Mouse (Mus musculus): ENCODE measurements at regions not wholly inside any gene's neighbourhood (a gene's known extent, or its start where the extent isn't known, plus 50 kb on each side); places are given as distances from the start of the nearest gene placed in this dataset.

- Histone ChIP-seq H3K4me2 (ENCODE audit: low read depth, low read length) (no peak overlapping the region), H3K27ac (ENCODE audit: low read length) (no peak overlapping the region), H3K9me3 (replicated peaks; ENCODE audit: control insufficient read depth, low read length) (no peaks in the 10 kb centered on the region; the same call in 1 of the 2 replicates), H3K4me1 (ENCODE audit: control insufficient read depth, low read depth, low read length) (peaks cover 5% of the 10 kb centered on the region), H3K9ac (ENCODE audit: low read depth, low read length) (no peak overlapping the region), H3K4me3 (ENCODE audit: low read depth, low read length) (no peak overlapping the region), H3K27me3 (ENCODE audit: control insufficient read depth, insufficient read depth, low read depth, low read length) (no peaks in the 10 kb centered on the region), H3K36me3 (ENCODE audit: control insufficient read depth, insufficient read depth) (no peaks in the 10 kb centered on the region)
- WGBS (ENCODE audit: insufficient replicate concordance), result 73% methylated on average over 8 of the region's 8 CpGs
- ATAC-seq (ENCODE audit: low read depth), result no peak
Observed at GRCm38 (mm10) chr10:119067366-119067765, 172.5 kb downstream of the Cand1 start.

GRCm38 (mm10) chr10:119065974-119066373 is 173.9 kb downstream of the Cand1 start:
- Histone ChIP-seq H3K9me3 (replicated peaks; ENCODE audit: control insufficient read depth, low read length) (no peaks in the 10 kb centered on the region; the same call in 1 of the 2 replicates), H3K27ac (ENCODE audit: low read length) (no peak overlapping the region), H3K27me3 (ENCODE audit: control insufficient read depth, insufficient read depth, low read depth, low read length) (no peaks in the 10 kb centered on the region), H3K4me2 (ENCODE audit: low read depth, low read length) (no peak overlapping the region), H3K4me3 (ENCODE audit: low read depth, low read length) (no peak overlapping the region), H3K36me3 (ENCODE audit: control insufficient read depth, insufficient read depth) (no peaks in the 10 kb centered on the region), H3K9ac (ENCODE audit: low read depth, low read length) (no peak overlapping the region), H3K4me1 (ENCODE audit: control insufficient read depth, low read depth, low read length) (peaks cover 5% of the 10 kb centered on the region)
- ATAC-seq (ENCODE audit: low read depth), result no peak
- WGBS (ENCODE audit: insufficient replicate concordance), result 16% methylated on average over 8 of the region's 8 CpGs

DNA sequence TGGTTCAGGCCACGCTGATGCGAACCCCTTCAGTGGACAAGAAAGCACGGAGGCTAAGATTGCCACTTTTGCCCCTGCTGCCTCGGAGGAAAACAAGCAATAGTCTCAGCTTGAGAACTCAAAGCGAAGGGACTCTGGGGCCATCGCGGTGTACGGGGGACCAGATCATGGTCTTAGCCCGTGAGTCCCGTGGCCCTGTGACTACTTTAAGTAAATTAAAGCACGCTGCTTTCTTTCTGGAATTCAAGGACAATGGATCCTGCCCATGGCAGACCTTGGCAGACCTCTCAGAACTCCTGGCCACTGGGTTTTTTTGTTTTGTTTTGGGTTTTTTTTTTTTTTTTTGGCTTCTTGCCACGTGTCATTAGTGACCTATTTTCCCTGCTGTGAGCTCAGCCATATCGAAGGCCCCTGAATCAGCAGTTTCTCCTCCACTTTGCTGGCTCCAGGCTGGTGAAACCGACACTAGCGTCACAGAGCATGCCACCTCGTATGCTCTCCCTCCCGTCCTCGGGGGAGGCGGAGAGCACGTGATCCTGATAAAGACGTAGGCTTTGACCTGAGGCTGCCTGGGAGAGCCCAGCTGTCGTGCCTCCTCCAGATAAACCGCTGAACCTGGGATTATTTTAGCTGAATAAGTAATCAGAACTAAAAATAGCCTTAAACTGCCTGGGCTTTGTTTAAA is 174.6 kb downstream of the Cand1 start:
- ATAC-seq (ENCODE audit: low read depth), result peak; percentile 90
- Histone ChIP-seq H3K27ac (ENCODE audit: low read length) (no peak overlapping the region), H3K4me1 (ENCODE audit: control insufficient read depth, low read depth, low read length) (peaks cover 5% of the 10 kb centered on the region), H3K4me3 (ENCODE audit: low read depth, low read length) (no peak overlapping the region), H3K9me3 (replicated peaks; ENCODE audit: control insufficient read depth, low read length) (no peaks in the 10 kb centered on the region; the same call in 1 of the 2 replicates), H3K9ac (ENCODE audit: low read depth, low read length) (no peak overlapping the region), H3K27me3 (ENCODE audit: control insufficient read depth, insufficient read depth, low read depth, low read length) (no peaks in the 10 kb centered on the region), H3K4me2 (ENCODE audit: low read depth, low read length) (0 out of 2 replicates have a peak overlapping the region, but pooled peaks have one; percentile 15), H3K36me3 (ENCODE audit: control insufficient read depth, insufficient read depth) (no peaks in the 10 kb centered on the region)
- WGBS (ENCODE audit: insufficient replicate concordance), result 38% methylated on average over 23 of the region's 23 CpGs

DNA sequence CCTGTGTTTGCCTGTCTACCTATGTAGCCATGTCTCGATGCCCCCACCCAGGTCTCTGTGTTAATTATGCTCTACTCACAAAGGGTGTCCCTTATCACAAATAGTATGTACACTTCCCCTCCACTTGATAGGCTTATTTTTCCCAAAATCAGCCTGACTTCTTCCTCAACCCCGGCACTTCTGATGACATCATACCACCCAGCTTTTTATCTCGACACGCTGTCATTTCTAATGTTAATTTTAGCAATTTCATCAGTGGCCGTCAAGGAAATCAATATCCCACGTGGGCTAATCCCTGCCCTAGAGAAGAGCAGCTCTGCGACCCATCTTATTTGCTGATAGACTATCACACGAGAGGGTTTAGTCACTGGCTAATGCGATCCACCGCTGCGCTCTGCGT is 175.6 kb downstream of the Cand1 start:
- no peak overlapping the region for H3K4me3 ChIP-seq (ENCODE audit: low read depth, low read length)
- ATAC-seq (ENCODE audit: low read depth), result no peak
- no peak overlapping the region for H3K27ac ChIP-seq (ENCODE audit: low read length)
- no peak overlapping the region for H3K9ac ChIP-seq (ENCODE audit: low read depth, low read length)
- no peaks in the 10 kb centered on the region for H3K27me3 ChIP-seq (ENCODE audit: control insufficient read depth, insufficient read depth, low read depth, low read length)
- no peaks in the 10 kb centered on the region for H3K36me3 ChIP-seq (ENCODE audit: control insufficient read depth, insufficient read depth)
- no peak overlapping the region for H3K4me2 ChIP-seq (ENCODE audit: low read depth, low read length)
- H3K4me1 ChIP-seq (ENCODE audit: control insufficient read depth, low read depth, low read length), result peaks cover 5% of the 10 kb centered on the region
- WGBS (ENCODE audit: insufficient replicate concordance), result 64% methylated on average over 12 of the region's 12 CpGs
- H3K9me3 ChIP-seq (replicated peaks; ENCODE audit: control insufficient read depth, low read length), result no peaks in the 10 kb centered on the region; the same call in 1 of the 2 replicates

- peak; percentile 23 for ATAC-seq (ENCODE audit: low read depth)
- no peak overlapping the region for H3K9ac ChIP-seq (ENCODE audit: low read depth, low read length)
- H3K27ac ChIP-seq (ENCODE audit: low read length), result no peak overlapping the region
- H3K9me3 ChIP-seq (replicated peaks; ENCODE audit: control insufficient read depth, low read length), result no peaks in the 10 kb centered on the region; the same call in 1 of the 2 replicates
- H3K4me1 ChIP-seq (ENCODE audit: control insufficient read depth, low read depth, low read length), result peaks cover 5% of the 10 kb centered on the region
- 25% methylated on average over 14 of the region's 14 CpGs for WGBS (ENCODE audit: insufficient replicate concordance)
- no peak overlapping the region for H3K4me2 ChIP-seq (ENCODE audit: low read depth, low read length)
- H3K4me3 ChIP-seq (ENCODE audit: low read depth, low read length), result no peak overlapping the region
- H3K27me3 ChIP-seq (ENCODE audit: control insufficient read depth, insufficient read depth, low read depth, low read length), result no peaks in the 10 kb centered on the region
- H3K36me3 ChIP-seq (ENCODE audit: control insufficient read depth, insufficient read depth), result no peaks in the 10 kb centered on the region
Observed at GRCm38 (mm10) chr10:119063209-119063699, 176.6 kb downstream of the Cand1 start.

GRCm38 (mm10) chr10:119061958-119062599 is 177.8 kb downstream of the Cand1 start:
- H3K9me3 ChIP-seq (replicated peaks; ENCODE audit: control insufficient read depth, low read length), result no peaks in the 10 kb centered on the region
- no peaks in the 10 kb centered on the region for H3K36me3 ChIP-seq (ENCODE audit: control insufficient read depth, insufficient read depth)
- H3K27me3 ChIP-seq (ENCODE audit: control insufficient read depth, insufficient read depth, low read depth, low read length), result no peaks in the 10 kb centered on the region
- H3K9ac ChIP-seq (ENCODE audit: low read depth, low read length), result no peak overlapping the region
- H3K4me2 ChIP-seq (ENCODE audit: low read depth, low read length), result no peak overlapping the region
- no peak for ATAC-seq (ENCODE audit: low read depth)
- no peak overlapping the region for H3K4me3 ChIP-seq (ENCODE audit: low read depth, low read length)
- H3K4me1 ChIP-seq (ENCODE audit: control insufficient read depth, low read depth, low read length), result peaks cover 5% of the 10 kb centered on the region
- H3K27ac ChIP-seq (ENCODE audit: low read length), result no peak overlapping the region
- WGBS (ENCODE audit: insufficient replicate concordance), result 70% methylated on average over 13 of the region's 13 CpGs

DNA sequence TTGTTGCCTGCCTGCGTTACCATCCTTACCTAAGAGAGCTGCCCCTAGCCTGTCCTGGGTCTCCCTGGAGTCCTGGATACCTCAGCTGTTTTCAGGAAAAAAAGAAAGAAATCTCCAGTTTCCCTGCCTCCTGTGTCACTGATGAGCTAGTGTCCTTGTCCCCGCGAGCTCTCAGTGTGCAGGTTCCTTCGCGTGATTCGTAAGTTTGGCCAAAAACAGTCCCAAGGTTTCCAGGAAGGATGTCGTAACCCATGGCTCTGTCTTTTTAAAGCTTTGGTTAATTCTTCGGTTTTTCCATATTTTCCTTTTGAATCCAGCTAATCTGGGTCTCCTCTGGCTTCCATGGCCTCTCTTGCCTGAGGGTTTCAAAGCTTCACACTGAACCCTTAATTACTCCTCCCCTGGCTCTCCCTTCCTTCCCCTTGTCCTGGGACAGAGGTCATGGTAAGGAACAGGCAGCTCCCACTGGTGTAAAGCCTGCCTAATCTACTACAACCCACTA is 178.5 kb downstream of the Cand1 start:
- 78% methylated on average over 8 of the region's 8 CpGs for WGBS (ENCODE audit: insufficient replicate concordance)
- no peaks in the 10 kb centered on the region for H3K9me3 ChIP-seq (replicated peaks; ENCODE audit: control insufficient read depth, low read length)
- no peaks in the 10 kb centered on the region for H3K36me3 ChIP-seq (ENCODE audit: control insufficient read depth, insufficient read depth)
- H3K4me1 ChIP-seq (ENCODE audit: control insufficient read depth, low read depth, low read length), result peaks cover 5% of the 10 kb centered on the region
- no peak overlapping the region for H3K4me3 ChIP-seq (ENCODE audit: low read depth, low read length)
- no peak overlapping the region for H3K4me2 ChIP-seq (ENCODE audit: low read depth, low read length)
- H3K9ac ChIP-seq (ENCODE audit: low read depth, low read length), result no peak overlapping the region
- no peaks in the 10 kb centered on the region for H3K27me3 ChIP-seq (ENCODE audit: control insufficient read depth, insufficient read depth, low read depth, low read length)
- no peak for ATAC-seq (ENCODE audit: low read depth)
- H3K27ac ChIP-seq (ENCODE audit: low read length), result no peak overlapping the region

DNA sequence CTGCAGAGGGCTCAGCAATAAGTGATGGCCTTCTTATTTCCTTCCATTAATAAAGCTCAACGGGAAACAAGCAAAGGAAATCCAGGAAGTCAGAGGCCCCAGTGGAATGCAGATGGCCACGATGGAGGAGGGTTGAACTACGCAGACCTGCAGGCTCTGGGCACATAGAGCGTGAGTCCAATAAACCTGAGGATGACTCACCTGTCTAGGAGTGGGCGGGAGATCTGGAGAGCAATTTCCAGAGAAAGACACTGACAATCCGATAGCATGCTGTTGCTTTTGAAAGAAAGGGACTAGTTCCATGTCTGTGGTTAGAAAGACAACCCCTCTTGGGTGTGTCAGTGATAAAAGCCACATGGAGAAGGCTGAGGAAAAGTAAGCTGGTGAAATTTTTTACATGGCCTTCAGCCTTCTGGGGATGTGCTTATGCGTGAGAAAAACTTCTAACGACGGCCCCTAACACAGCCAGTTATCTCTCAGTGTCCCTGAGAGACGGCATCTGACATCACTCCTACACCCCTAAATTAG is 181.3 kb downstream of the Cand1 start:
- no peak for ATAC-seq (ENCODE audit: low read depth)
- Histone ChIP-seq H3K4me1 (ENCODE audit: control insufficient read depth, low read depth, low read length) (no peaks in the 10 kb centered on the region; the same call in 1 of the 2 replicates), H3K9me3 (replicated peaks; ENCODE audit: control insufficient read depth, low read length) (no peaks in the 10 kb centered on the region), H3K4me2 (ENCODE audit: low read depth, low read length) (no peak overlapping the region), H3K36me3 (ENCODE audit: control insufficient read depth, insufficient read depth) (no peaks in the 10 kb centered on the region), H3K27ac (ENCODE audit: low read length) (no peak overlapping the region), H3K9ac (ENCODE audit: low read depth, low read length) (no peak overlapping the region), H3K27me3 (ENCODE audit: control insufficient read depth, insufficient read depth, low read depth, low read length) (no peaks in the 10 kb centered on the region), H3K4me3 (ENCODE audit: low read depth, low read length) (no peak overlapping the region)
- WGBS (ENCODE audit: insufficient replicate concordance), result 52% methylated on average over 10 of the region's 10 CpGs

Data from liver, embryonic 16.5 days (tissue).